Mouse (Mus musculus): Measurements from ENCODE around the gene Ccdc87. TPM values are rescaled to one million over a fixed set of nuclear protein-coding genes. Genes with fewer than 3 reads are reported as not detected.

Ccdc87 gene
- polyA plus RNA-seq, 1 experiment from 2014 or later = 0.07 TPM

- Histone ChIP-seq H3K27ac (ENCODE audit: low read length) (no peak overlapping the region), H3K4me3 (ENCODE audit: low read depth, low read length) (no peak overlapping the region), H3K4me2 (replicated peaks; ENCODE audit: low read depth, low read length) (no peak overlapping the region), H3K36me3 (ENCODE audit: control insufficient read depth, insufficient read depth, low read length) (no peaks in the 10 kb centered on the region; the same call in 1 of the 2 replicates), H3K27me3 (ENCODE audit: control insufficient read depth, insufficient read depth, low read length) (no peaks in the 10 kb centered on the region), H3K9ac (replicated peaks; ENCODE audit: low read depth, low read length) (no peak overlapping the region), H3K4me1 (ENCODE audit: control insufficient read depth, insufficient read depth, low read length) (0 out of 2 replicates have a peak, but pooled peaks cover 5% of the 10 kb centered on the region), H3K9me3 (ENCODE audit: control insufficient read depth, low read depth, low read length) (no peaks in the 10 kb centered on the region)
- 78% methylated on average over 4 of the region's 4 CpGs for WGBS
- no peak for ATAC-seq (ENCODE audit: insufficient number of reproducible peaks, insufficient read depth, low FRiP score, low read depth)
These were observed 44.8 kb downstream of the Ccdc87 start for GRCm38 (mm10) chr19:4883961-4884360.

- ATAC-seq (ENCODE audit: insufficient number of reproducible peaks, insufficient read depth, low FRiP score, low read depth) = no peak
- Histone ChIP-seq H3K9me3 (ENCODE audit: control insufficient read depth, low read depth, low read length) (no peaks in the 10 kb centered on the region), H3K27me3 (ENCODE audit: control insufficient read depth, insufficient read depth, low read length) (no peaks in the 10 kb centered on the region), H3K36me3 (ENCODE audit: control insufficient read depth, insufficient read depth, low read length) (no peaks in the 10 kb centered on the region; the same call in 1 of the 2 replicates), H3K9ac (replicated peaks; ENCODE audit: low read depth, low read length) (no peak overlapping the region), H3K4me1 (ENCODE audit: control insufficient read depth, insufficient read depth, low read length) (no peaks in the 10 kb centered on the region), H3K4me3 (ENCODE audit: low read depth, low read length) (no peak overlapping the region), H3K27ac (ENCODE audit: low read length) (no peak overlapping the region), H3K4me2 (replicated peaks; ENCODE audit: low read depth, low read length) (no peak overlapping the region)
- 79% methylated on average over 10 of the region's 10 CpGs for WGBS
These were observed 50.6 kb downstream of the Ccdc87 start for GRCm38 (mm10) chr19:4889791-4890190.

GRCm38 (mm10) chr19:4891798-4892197 lies 52.6 kb downstream of the Ccdc87 start:
- H3K9me3 ChIP-seq (ENCODE audit: control insufficient read depth, low read depth, low read length) = no peaks in the 10 kb centered on the region
- no peak for ATAC-seq (ENCODE audit: insufficient number of reproducible peaks, insufficient read depth, low FRiP score, low read depth)
- H3K27ac ChIP-seq (ENCODE audit: low read length) = no peak overlapping the region
- no peaks in the 10 kb centered on the region; the same call in 1 of the 2 replicates for H3K36me3 ChIP-seq (ENCODE audit: control insufficient read depth, insufficient read depth, low read length)
- H3K9ac ChIP-seq (replicated peaks; ENCODE audit: low read depth, low read length) = no peak overlapping the region
- WGBS = 74% methylated on average over 3 of the region's 3 CpGs
- H3K4me1 ChIP-seq (ENCODE audit: control insufficient read depth, insufficient read depth, low read length) = no peaks in the 10 kb centered on the region
- H3K4me2 ChIP-seq (replicated peaks; ENCODE audit: low read depth, low read length) = no peak overlapping the region
- H3K4me3 ChIP-seq (ENCODE audit: low read depth, low read length) = no peak overlapping the region
- H3K27me3 ChIP-seq (ENCODE audit: control insufficient read depth, insufficient read depth, low read length) = no peaks in the 10 kb centered on the region

Other genes starting within 250 kb of the Ccdc87 start
- 8.3 and 11.3 TPM in 2 replicates for gene Lrfn4, start 223.7 kb upstream of the Ccdc87 start, polyA plus RNA-seq (2014; fragmentation: Nextera tagmentation; extraction: Ambion mirVana)
- 62.2 and 69.6 TPM in 2 replicates for gene Rce1, start 213.7 kb upstream of the Ccdc87 start, polyA plus RNA-seq (2014; fragmentation: Nextera tagmentation; extraction: Ambion mirVana)
- 3.0 and 6.4 TPM in 2 replicates for gene Gm960, start 140.7 kb upstream of the Ccdc87 start, polyA plus RNA-seq (2014; fragmentation: Nextera tagmentation; extraction: Ambion mirVana)
- gene Sptbn2, start 128.2 kb upstream of the Ccdc87 start, polyA plus RNA-seq (2014; fragmentation: Nextera tagmentation; extraction: Ambion mirVana) = 3.7 and 3.9 TPM in 2 replicates
- gene Rbm4b, start 82.9 kb upstream of the Ccdc87 start, polyA plus RNA-seq (2014; fragmentation: Nextera tagmentation; extraction: Ambion mirVana) = 72.2 and 79.1 TPM in 2 replicates
- 58.0 and 60.7 TPM in 2 replicates for gene Rbm4, start 45.5 kb upstream of the Ccdc87 start, polyA plus RNA-seq (2014; fragmentation: Nextera tagmentation; extraction: Ambion mirVana)
- 32.0 and 35.8 TPM in 2 replicates for gene Gm21992, start 27.8 kb upstream of the Ccdc87 start, polyA plus RNA-seq (2014; fragmentation: Nextera tagmentation; extraction: Ambion mirVana)
- 75.9 and 77.7 TPM in 2 replicates for gene Rbm14, start 27.7 kb upstream of the Ccdc87 start, polyA plus RNA-seq (2014; fragmentation: Nextera tagmentation; extraction: Ambion mirVana)
- gene Ccs, start within 50 bp of the Ccdc87 start, polyA plus RNA-seq (2014; fragmentation: Nextera tagmentation; extraction: Ambion mirVana) = 55.4 and 55.8 TPM in 2 replicates
- 22.7 and 30.0 TPM in 2 replicates for gene Ctsf, start 15.8 kb downstream of the Ccdc87 start, polyA plus RNA-seq (2014; fragmentation: Nextera tagmentation; extraction: Ambion mirVana)
- 1.8 and 2.1 TPM in 2 replicates for gene Actn3, start 38.5 kb downstream of the Ccdc87 start, polyA plus RNA-seq (2014; fragmentation: Nextera tagmentation; extraction: Ambion mirVana)
- 9.9 and 10.2 TPM in 2 replicates for gene Zdhhc24, start 39.3 kb downstream of the Ccdc87 start, polyA plus RNA-seq (2014; fragmentation: Nextera tagmentation; extraction: Ambion mirVana)
- gene Bbs1, start 67.3 kb downstream of the Ccdc87 start, polyA plus RNA-seq (2014; fragmentation: Nextera tagmentation; extraction: Ambion mirVana) = 4.0 and 6.4 TPM in 2 replicates
- gene Dpp3, start 88.9 kb downstream of the Ccdc87 start, polyA plus RNA-seq (2014; fragmentation: Nextera tagmentation; extraction: Ambion mirVana) = 90.1 and 93.8 TPM in 2 replicates
- 1.5 and 1.6 TPM in 2 replicates for gene Peli3, start 103.8 kb downstream of the Ccdc87 start, polyA plus RNA-seq (2014; fragmentation: Nextera tagmentation; extraction: Ambion mirVana)
- 107 and 115 TPM in 2 replicates for gene Mrpl11, start 122.8 kb downstream of the Ccdc87 start, polyA plus RNA-seq (2014; fragmentation: Nextera tagmentation; extraction: Ambion mirVana)
- 0.26 and 0.50 TPM in 2 replicates for gene Npas4, start 150.9 kb downstream of the Ccdc87 start, polyA plus RNA-seq (2014; fragmentation: Nextera tagmentation; extraction: Ambion mirVana)
- 3.5 and 4.7 TPM in 2 replicates for gene Slc29a2, start 184.5 kb downstream of the Ccdc87 start, polyA plus RNA-seq (2014; fragmentation: Nextera tagmentation; extraction: Ambion mirVana)
- gene B4gat1, start 199.5 kb downstream of the Ccdc87 start, polyA plus RNA-seq (2014; fragmentation: Nextera tagmentation; extraction: Ambion mirVana) = 40.5 and 45.4 TPM in 2 replicates
- gene AC124502.3, start 199.5 kb downstream of the Ccdc87 start, polyA plus RNA-seq (2014; fragmentation: Nextera tagmentation; extraction: Ambion mirVana) = 0.55 and 1.8 TPM in 2 replicates
- gene Brms1, start 202.0 kb downstream of the Ccdc87 start, polyA plus RNA-seq (2014; fragmentation: Nextera tagmentation; extraction: Ambion mirVana) = 43.4 and 45.3 TPM in 2 replicates
- gene Rin1, start 211.1 kb downstream of the Ccdc87 start, polyA plus RNA-seq (2014; fragmentation: Nextera tagmentation; extraction: Ambion mirVana) = 2.4 and 3.3 TPM in 2 replicates
- gene Cd248, start 228.7 kb downstream of the Ccdc87 start, polyA plus RNA-seq (2014; fragmentation: Nextera tagmentation; extraction: Ambion mirVana) = 88.3 and 90.1 TPM in 2 replicates
- gene Tmem151a, start 246.2 kb downstream of the Ccdc87 start, polyA plus RNA-seq (2014; fragmentation: Nextera tagmentation; extraction: Ambion mirVana) = 6.4 and 7.7 TPM in 2 replicates
- gene Yif1a, start 249.2 kb downstream of the Ccdc87 start, polyA plus RNA-seq (2014; fragmentation: Nextera tagmentation; extraction: Ambion mirVana) = 112 and 117 TPM in 2 replicates

Measured in stomach, embryonic 14.5 days (tissue).